Comparison of ENCODE assay signal across 14 mouse cellular contexts in genomic region chr7:113140011-113140438, GRCm38 (mm10).
A peak's percentile ranks its signal among the peaks of the same experiment; 100 is the strongest.
DNase-seq lines count a peak whose midpoint lies in the region; ATAC-seq and TF ChIP-seq lines count a peak whose summit lies in the region.
"Had no signal": no experiment of that assay in that cellular context is flagged by ENCODE, and none has a peak within 500 bp of the region (broad histone marks: within the 10 kb centered on the region; RNA-seq: fewer than 3 reads in every experiment).

No protein-coding gene starts in this region.

- 82% methylated on average over 10 of the region's 10 CpGs for WGBS in forebrain, embryonic 15.5 days

- no peak overlapping the region for H3K4me2 ChIP-seq in forebrain, embryonic 15.5 days (replicated peaks)
- H3K4me2 ChIP-seq: embryonic facial prominence, embryonic 13.5 days; kidney, embryonic 15.5 days; midbrain, embryonic 12.5 days had no signal

- H3K9me3 ChIP-seq in forebrain, embryonic 15.5 days = no peaks in the 10 kb centered on the region
- H3K9me3 ChIP-seq: embryonic facial prominence, embryonic 13.5 days; kidney, embryonic 15.5 days; midbrain, embryonic 12.5 days had no signal

- H3K27me3 ChIP-seq in forebrain, embryonic 15.5 days = no peaks in the 10 kb centered on the region

- no peak for ATAC-seq in megakaryocyte, adult 5-6 weeks (ENCODE audit: poor library complexity, severe bottlenecking)
- ATAC-seq in forebrain, embryonic 15.5 days (replicated peaks) = no peak
- ATAC-seq: forebrain, embryonic 14.5 days had no signal

- no peak for TF ChIP-seq CTCF in gastrocnemius, adult 2 months (IDR thresholded peaks at IDR 0.05)
- TF ChIP-seq CTCF in embryonic fibroblast, embryonic 13.5 days (IDR thresholded peaks at IDR 0.05; ENCODE audit: borderline replicate concordance, insufficient read depth, low read length) = no peak

- peak overlapping the region; percentile 62 for H3K27ac ChIP-seq in gastrocnemius, adult 2 months
- peak overlapping the region; percentile 100 for H3K27ac ChIP-seq in embryonic fibroblast, embryonic 13.5 days (ENCODE audit: insufficient read depth, low read length)
- no peak overlapping the region for H3K27ac ChIP-seq in forebrain, embryonic 15.5 days (replicated peaks)
- H3K27ac ChIP-seq: embryonic facial prominence, embryonic 13.5 days; kidney, embryonic 15.5 days; midbrain, embryonic 12.5 days had no signal

- no peaks in the 10 kb centered on the region for H3K36me3 ChIP-seq in forebrain, embryonic 15.5 days
- H3K36me3 ChIP-seq: embryonic facial prominence, embryonic 13.5 days; kidney, embryonic 15.5 days; midbrain, embryonic 12.5 days had no signal

- peaks cover 8% of the 10 kb centered on the region for H3K4me1 ChIP-seq in embryonic fibroblast, embryonic 13.5 days (ENCODE audit: control insufficient read depth, insufficient read depth, low read length)
- peaks cover 16% of the 10 kb centered on the region for H3K4me1 ChIP-seq in forebrain, embryonic 15.5 days
- H3K4me1 ChIP-seq: embryonic facial prominence, embryonic 13.5 days had no signal

- intact Hi-C loops in gastrocnemius, adult 2 months (cut with DNase I) = loop anchor here (5.0 kb wide), 1 partner anchor 112 kb away; no protein-coding TSS in a partner anchor
- intact Hi-C loops in gastrocnemius, postnatal 14 days (cut with DNase I; ENCODE audit: low total_unique reads) = loop anchor here (5.0 kb wide), 1 partner anchor 112 kb away; no protein-coding TSS in a partner anchor

- DNase-seq in gastrocnemius, adult 2 months = no peak
- no peak for DNase-seq in gastrocnemius, postnatal 14 days
- DNase-seq in urinary bladder, postnatal 14 days (ENCODE audit: low spot score) = peak; percentile 38
- DNase-seq in urinary bladder, postnatal 36 days (ENCODE audit: low spot score in 2 of 2) = no peak
- DNase-seq: cerebellum, postnatal 14 days; heart, postnatal 14 days; lung, postnatal 10 days had no signal

- no peak; the same call in 1 of the 2 replicates for TF ChIP-seq POLR2A in embryonic fibroblast, embryonic 13.5 days (IDR thresholded peaks at IDR 0.05; ENCODE audit: low read depth, low read length)

- no peak overlapping the region for H3K9ac ChIP-seq in forebrain, embryonic 15.5 days (replicated peaks)
- H3K9ac ChIP-seq: embryonic facial prominence, embryonic 13.5 days; kidney, embryonic 15.5 days; midbrain, embryonic 12.5 days had no signal

- no peak overlapping the region for H3K4me3 ChIP-seq in gastrocnemius, adult 2 months
- H3K4me3 ChIP-seq in embryonic fibroblast, embryonic 13.5 days (ENCODE audit: insufficient read depth, low read length) = no peak overlapping the region
- H3K4me3 ChIP-seq in forebrain, embryonic 15.5 days = no peak overlapping the region
- H3K4me3 ChIP-seq: embryonic facial prominence, embryonic 13.5 days; kidney, embryonic 15.5 days; midbrain, embryonic 12.5 days had no signal
